Mouse (Mus musculus) cortical plate, adult 2 months (tissue): ENCODE data around the gene Mrps12.

Source experiments
- CTCF ChIP-seq: fragments of 200-500 bp; IDR thresholded peaks from 2 replicates; pipeline ENCODE4 v1.5.1; 2011; ENCODE audit warnings: mild to moderate bottlenecking, control low read depth, low read length; ENCODE audit not compliant: insufficient read depth; ENCODE audit errors: extremely low read depth
- POLR2A ChIP-seq: fragments of 200-500 bp; IDR thresholded peaks from 2 replicates; pipeline ENCODE4 v1.6.1; 2011; ENCODE audit warnings: mild to moderate bottlenecking, low read length, control low read depth; ENCODE audit not compliant: insufficient read depth; ENCODE audit errors: extremely low read depth

GRCm38 (mm10) chr7:28719159-28719558 lies 22.5 kb downstream of the Mrps12 start:
- TF ChIP-seq CTCF (no peak), POLR2A (no peak)
